Mouse (Mus musculus) midbrain, embryonic 14.5 days (tissue): Measurements from ENCODE around the gene Kat2a. TPM values are rescaled to one million over a fixed set of nuclear protein-coding genes. Genes with fewer than 3 reads are reported as not detected.

Source experiments
- polyA plus RNA-seq: library from polyadenylated mRNA; unstranded; fragments of >200 nt; fragmentation: Nextera tagmentation; extraction: Ambion mirVana; gene quantifications from 2 replicates; pipeline ENCODE4 v1.2.1, GENCODE M21; 2014

The Kat2a gene
- polyA plus RNA-seq, 1 experiment from 2014 or later, result 53.7 TPM

Other genes starting within 250 kb of the Kat2a start
- 17.6 and 18.8 TPM in 2 replicates for gene Klhl11, start 239.7 kb downstream of the Kat2a start, polyA plus RNA-seq
- gene Acly, start 184.5 kb downstream of the Kat2a start, polyA plus RNA-seq, result 161 and 219 TPM in 2 replicates
- gene Ttc25, start 166.9 kb downstream of the Kat2a start, polyA plus RNA-seq, result 1.9 and 2.5 TPM in 2 replicates
- 24.8 and 28.7 TPM in 2 replicates for gene Cnp, start 137.6 kb downstream of the Kat2a start, polyA plus RNA-seq
- 125 and 129 TPM in 2 replicates for gene Nkiras2, start 93.2 kb downstream of the Kat2a start, polyA plus RNA-seq
- gene Dnajc7, start 92.3 kb downstream of the Kat2a start, polyA plus RNA-seq, result 93.7 and 108 TPM in 2 replicates
- gene Zfp385c, start 20.0 kb downstream of the Kat2a start, polyA plus RNA-seq, result 0.41 and 0.49 TPM in 2 replicates
- 2.0 and 2.1 TPM in 2 replicates for gene Dhx58, start 8.2 kb downstream of the Kat2a start, polyA plus RNA-seq
- 0.70 TPM in 1 of 2 replicates, not detected in the other for gene Hspb9, start 1.4 kb upstream of the Kat2a start, polyA plus RNA-seq
- gene Rab5c, start 25.8 kb upstream of the Kat2a start, polyA plus RNA-seq, result 86.8 and 156 TPM in 2 replicates
- 9.8 and 13.0 TPM in 2 replicates for gene Kcnh4, start 47.5 kb upstream of the Kat2a start, polyA plus RNA-seq
- gene Hcrt, start 50.5 kb upstream of the Kat2a start, polyA plus RNA-seq, result 0.55 TPM in 1 of 2 replicates, not detected in the other
- gene Ghdc, start 58.5 kb upstream of the Kat2a start, polyA plus RNA-seq, result 3.0 TPM in 2 replicates
- gene Stat5b, start 138.3 kb upstream of the Kat2a start, polyA plus RNA-seq, result 17.2 and 18.6 TPM in 2 replicates
- 1.7 and 1.9 TPM in 2 replicates for gene Stat5a, start 146.9 kb upstream of the Kat2a start, polyA plus RNA-seq
- gene Stat3, start 227.1 kb upstream of the Kat2a start, polyA plus RNA-seq, result 29.6 and 30.6 TPM in 2 replicates